Mouse (Mus musculus): ENCODE measurements around the gene Alg5.

Gene Alg5

GRCm38 (mm10) chr3:54795379-54795778 is 60.0 kb downstream of the Alg5 start:
- DNase-seq: peak in 1 of 2 experiments; percentile 29

GRCm38 (mm10) chr3:54795806-54796205 is 60.5 kb downstream of the Alg5 start:
- peak in 1 of 2 experiments; percentile 55 for DNase-seq

GRCm38 (mm10) chr3:54797211-54797610 is 61.9 kb downstream of the Alg5 start:
- peak; percentile 76 for DNase-seq

All from cerebellum, postnatal 10 days (tissue).